Mouse (Mus musculus) G1E (cell line): ENCODE results near the gene Foxn3.

Experiments
- CTCF ChIP-seq: IDR thresholded peaks from 2 replicates; pipeline ENCODE4 v1.5.1; 2012; ENCODE audit warnings: low read depth, low read length, inconsistent platforms, mixed read lengths
- GATA1 ChIP-seq: IDR thresholded peaks from 2 replicates; pipeline ENCODE4 v1.6.1; 2012; ENCODE audit warnings: borderline replicate concordance, low read length, inconsistent platforms, mixed read lengths

- TF ChIP-seq CTCF (no peak), GATA1 (no peak)
Measured at GRCm38 (mm10) chr12:99560701-99561332, 2.6 kb downstream of the Foxn3 start.
